Mouse (Mus musculus) cerebral cortex, adult 2 months (tissue): Measurements from ENCODE around the gene Cmc1.

ENCODE experiments used
- WGBS: fragments of 180-500 bp; shearing (Covaris S2); methylation state at CpG from one replicate; pipeline ENCODE4 v1.1.7; 2018; 5-methylcytosine and 5-hydroxymethylcytosine counted together

Cmc1 gene

GRCm38 (mm10) chr9:118031694-118032093, 118.3 kb downstream of the Cmc1 start:
- WGBS: 56% methylated on average over 2 of the region's 2 CpGs

- 81% methylated on average over 1 of the region's 1 CpGs for WGBS
Measured at GRCm38 (mm10) chr9:118030252-118030651, 119.7 kb downstream of the Cmc1 start.

- whole genome bisulfite sequencing: 56% methylated on average over 4 of the region's 4 CpGs
Measured at GRCm38 (mm10) chr9:118029490-118029889, 120.5 kb downstream of the Cmc1 start.

- WGBS: 68% methylated on average over 2 of the region's 2 CpGs
Measured at GRCm38 (mm10) chr9:118024966-118025365, 125.0 kb downstream of the Cmc1 start.
